Mouse (Mus musculus): ENCODE results near the gene Nt5dc3.

Nt5dc3 gene

GRCm38 (mm10) chr10:86778398-86779116, at the start of gene Nt5dc3:
Gene Nt5dc3, plus strand, starts transcription at chr10:86779005.
- DNase-seq (ENCODE audit: low read depth, low spot score) = peak; percentile 93

DNA sequence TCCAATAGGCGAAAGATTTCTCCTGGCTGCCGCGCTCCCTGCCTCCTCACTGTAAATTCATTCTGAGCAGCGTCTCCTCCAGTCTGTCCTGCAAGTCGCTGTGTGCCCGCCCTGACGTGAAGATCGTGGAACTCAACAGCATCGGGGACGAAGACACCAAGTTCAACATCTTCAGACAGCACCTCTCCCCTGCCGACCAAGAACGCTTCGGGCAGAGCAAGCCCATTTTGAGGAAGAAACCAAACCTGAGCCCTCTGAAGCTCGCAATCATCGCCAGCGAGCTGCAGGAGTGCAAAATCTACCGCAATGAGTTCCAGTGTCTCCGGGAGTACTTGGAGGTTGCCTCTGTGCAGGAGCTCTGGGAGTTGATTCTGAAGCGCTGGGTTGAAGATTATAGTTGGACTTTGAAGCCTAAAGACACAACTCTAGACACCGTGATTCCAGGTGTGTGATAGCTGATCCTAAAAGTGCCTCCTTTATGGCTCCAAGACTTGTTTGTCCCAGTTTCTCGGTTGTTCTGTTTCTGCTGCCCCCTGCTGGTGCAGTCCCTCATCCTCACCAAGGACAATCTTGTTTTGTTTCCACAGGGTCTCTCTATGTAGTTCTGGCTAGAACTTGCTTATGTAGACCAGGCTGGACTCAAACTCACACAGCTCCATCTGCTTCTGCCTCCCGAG, 47.8 kb upstream of the Nt5dc3 start:
- peak; percentile 91 for DNase-seq (ENCODE audit: low read depth, low spot score)

GRCm38 (mm10) chr10:86731500-86731863, 47.3 kb upstream of the Nt5dc3 start:
- no peak for DNase-seq (ENCODE audit: low read depth, low spot score)

DNA sequence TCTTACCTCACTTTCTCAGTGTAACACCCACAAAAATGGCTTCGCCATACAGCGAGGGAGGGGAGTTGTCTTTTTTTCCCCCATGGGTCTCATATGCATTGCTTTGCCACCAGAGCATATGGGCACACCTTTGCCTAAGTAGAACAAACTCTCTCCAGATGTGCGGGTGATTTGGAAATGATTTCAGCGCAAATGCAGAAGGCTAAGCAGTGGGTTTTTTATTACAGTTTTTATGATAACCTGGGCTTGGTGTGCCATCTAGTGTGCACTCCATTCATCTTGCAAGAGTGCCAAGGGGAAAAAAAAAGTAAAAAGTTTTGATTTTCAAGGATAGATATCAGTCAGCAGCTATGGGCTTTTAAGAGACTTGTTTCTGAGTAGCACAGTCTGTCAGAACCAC, 43.8 kb upstream of the Nt5dc3 start:
- DNase-seq (ENCODE audit: low read depth, low spot score) = no peak

DNA sequence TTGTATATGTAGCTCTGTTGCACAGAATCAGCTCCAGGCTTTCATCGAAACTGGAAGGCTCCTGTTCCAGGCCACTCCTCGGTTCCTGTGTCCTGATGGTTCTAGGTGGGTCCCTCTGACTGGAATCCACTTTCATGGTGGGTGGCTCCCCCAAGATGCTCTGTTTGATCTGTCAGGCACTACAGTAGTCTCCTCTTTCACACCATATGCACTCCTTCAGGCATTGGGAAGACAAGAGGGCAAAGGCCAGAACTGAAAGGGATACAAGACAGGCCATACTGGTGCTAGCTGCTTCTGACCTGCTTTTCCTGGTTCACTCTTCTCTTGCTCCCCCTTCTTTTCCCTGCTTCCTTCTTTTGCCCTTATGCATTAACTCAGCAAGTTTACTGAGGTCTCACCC, 35.9 kb upstream of the Nt5dc3 start:
- no peak for DNase-seq (ENCODE audit: low read depth, low spot score)

- DNase-seq (ENCODE audit: low read depth, low spot score) = no peak
Observed at GRCm38 (mm10) chr10:86744306-86744705, 34.5 kb upstream of the Nt5dc3 start.

- no peak for DNase-seq (ENCODE audit: low read depth, low spot score)
Observed at GRCm38 (mm10) chr10:86755816-86756502, 22.8 kb upstream of the Nt5dc3 start.

DNA sequence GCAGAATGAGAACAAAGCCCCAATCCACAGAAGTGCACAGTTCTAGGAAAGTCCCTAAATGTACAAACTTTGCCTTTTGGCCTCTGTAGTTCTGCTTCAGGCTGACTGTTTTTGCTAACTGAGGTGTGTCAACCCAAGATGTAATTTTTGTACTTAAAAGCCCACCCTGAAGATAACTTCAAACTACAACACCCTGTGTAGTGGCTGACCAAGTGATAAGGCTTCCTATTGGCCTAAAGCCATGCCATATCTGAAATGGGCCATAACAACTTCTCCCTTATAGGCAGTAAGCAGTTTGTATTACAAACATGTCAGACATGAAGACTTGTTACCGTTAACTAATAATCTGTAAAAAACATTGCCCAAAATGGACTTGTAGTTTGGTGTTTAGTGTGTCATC, 21.1 kb upstream of the Nt5dc3 start:
- no peak for DNase-seq (ENCODE audit: low read depth, low spot score)

- no peak for DNase-seq (ENCODE audit: low read depth, low spot score)
Observed at GRCm38 (mm10) chr10:86758211-86758610, 20.6 kb upstream of the Nt5dc3 start.

DNA sequence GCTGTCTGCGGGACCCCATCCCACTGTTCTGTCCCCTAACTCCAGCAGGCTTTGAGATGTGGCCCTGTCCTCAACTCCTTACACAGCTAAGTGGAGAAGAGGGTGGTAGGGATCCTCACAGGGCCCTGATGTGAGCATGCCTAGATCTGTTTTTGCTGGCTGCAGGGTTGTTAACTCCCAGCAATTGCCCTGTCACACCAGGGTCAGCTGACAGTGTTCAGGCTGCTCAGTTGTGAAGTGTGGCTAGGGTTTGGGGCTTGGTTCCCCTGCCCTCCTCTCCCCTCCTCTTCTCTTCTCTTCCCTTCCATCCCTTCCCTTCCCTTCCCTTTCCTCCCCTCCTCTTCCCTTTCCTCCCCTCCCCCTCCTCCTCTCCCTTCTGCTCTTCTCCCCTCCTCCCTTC, 17.6 kb upstream of the Nt5dc3 start:
- no peak for DNase-seq (ENCODE audit: low read depth, low spot score)

- peak; percentile 36 for DNase-seq (ENCODE audit: low read depth, low spot score)
Observed at GRCm38 (mm10) chr10:86761722-86762383, 17.0 kb upstream of the Nt5dc3 start.

GRCm38 (mm10) chr10:86762384-86762730, 16.4 kb upstream of the Nt5dc3 start:
- no peak for DNase-seq (ENCODE audit: low read depth, low spot score)

GRCm38 (mm10) chr10:86763672-86764071, 15.1 kb upstream of the Nt5dc3 start, which contains the start of gene Gm49358:
Gene Gm49358, plus strand, starts transcription at chr10:86763972.
- no peak for DNase-seq (ENCODE audit: low read depth, low spot score)

DNA sequence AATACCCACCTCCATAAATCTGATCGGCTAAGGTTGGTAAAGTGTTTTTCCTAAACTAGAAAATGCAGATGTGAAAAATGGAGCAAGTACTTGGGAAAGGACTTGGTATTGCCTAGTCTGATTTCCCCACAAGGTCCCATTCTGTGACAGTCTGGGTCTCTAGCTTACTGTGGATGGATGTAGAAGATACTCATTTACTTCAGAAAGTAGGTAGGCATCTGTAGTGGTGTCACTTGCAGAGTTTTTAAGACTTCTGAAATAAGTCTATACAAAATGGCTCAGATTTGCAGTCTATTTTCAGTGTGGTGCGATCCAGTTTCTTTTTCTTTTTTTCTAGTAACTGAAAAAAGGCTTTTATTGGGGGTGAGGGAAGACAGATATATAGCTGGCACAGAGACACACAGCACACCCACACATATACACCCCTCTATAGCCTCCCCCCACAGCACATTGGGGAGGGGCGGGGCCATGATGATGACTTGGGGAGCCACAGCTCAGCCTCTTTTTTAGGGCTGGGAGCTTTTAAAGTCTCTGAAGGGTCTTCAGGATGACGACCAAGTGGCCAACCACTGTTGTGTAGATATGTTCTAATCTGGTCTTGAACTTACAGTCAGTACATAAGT, 13.3 kb upstream of the Nt5dc3 start:
- DNase-seq (ENCODE audit: low read depth, low spot score) = no peak

- DNase-seq (ENCODE audit: low read depth, low spot score) = no peak
Observed at GRCm38 (mm10) chr10:86769216-86769615, 9.6 kb upstream of the Nt5dc3 start.

- DNase-seq (ENCODE audit: low read depth, low spot score) = peak; percentile 81
Observed at GRCm38 (mm10) chr10:86769797-86770196, 9.0 kb upstream of the Nt5dc3 start.

GRCm38 (mm10) chr10:86771701-86772100, 7.1 kb upstream of the Nt5dc3 start:
- no peak for DNase-seq (ENCODE audit: low read depth, low spot score)

DNA sequence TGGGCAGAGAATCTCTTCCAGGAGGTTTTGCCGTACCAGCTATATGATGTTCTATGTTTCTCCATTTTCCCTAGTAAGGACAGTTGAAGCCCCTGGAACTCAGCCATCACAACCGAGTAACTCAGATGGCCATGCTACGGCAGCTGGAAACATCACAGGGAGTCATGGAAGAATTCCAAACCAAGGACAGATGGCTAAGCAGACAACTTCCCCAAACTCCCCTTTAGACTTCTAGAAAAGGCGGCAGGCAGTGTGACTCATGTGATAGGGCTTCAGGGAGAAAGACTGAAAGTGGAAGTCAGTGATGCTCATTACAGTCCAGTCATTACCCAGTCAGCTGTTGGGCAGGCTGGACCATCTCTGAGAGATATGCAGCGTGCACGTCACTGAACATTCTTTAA, 6.6 kb upstream of the Nt5dc3 start:
- no peak for DNase-seq (ENCODE audit: low read depth, low spot score)

GRCm38 (mm10) chr10:86773360-86773759, 5.4 kb upstream of the Nt5dc3 start:
- no peak for DNase-seq (ENCODE audit: low read depth, low spot score)

GRCm38 (mm10) chr10:86776281-86776680, 2.5 kb upstream of the Nt5dc3 start:
- DNase-seq (ENCODE audit: low read depth, low spot score) = no peak

- no peak for DNase-seq (ENCODE audit: low read depth, low spot score)
Observed at GRCm38 (mm10) chr10:86777614-86778319, 1.0 kb upstream of the Nt5dc3 start.
